Mouse (Mus musculus): ENCODE data around the gene Pold4. TPM values are rescaled to one million over a fixed set of nuclear protein-coding genes. Genes with fewer than 3 reads are reported as not detected.
A peak's percentile ranks its signal among the peaks of the same experiment; 100 is the strongest.

Pold4 gene
- polyA plus RNA-seq, 1 experiment from 2014 or later = 17.1 TPM

DNA sequence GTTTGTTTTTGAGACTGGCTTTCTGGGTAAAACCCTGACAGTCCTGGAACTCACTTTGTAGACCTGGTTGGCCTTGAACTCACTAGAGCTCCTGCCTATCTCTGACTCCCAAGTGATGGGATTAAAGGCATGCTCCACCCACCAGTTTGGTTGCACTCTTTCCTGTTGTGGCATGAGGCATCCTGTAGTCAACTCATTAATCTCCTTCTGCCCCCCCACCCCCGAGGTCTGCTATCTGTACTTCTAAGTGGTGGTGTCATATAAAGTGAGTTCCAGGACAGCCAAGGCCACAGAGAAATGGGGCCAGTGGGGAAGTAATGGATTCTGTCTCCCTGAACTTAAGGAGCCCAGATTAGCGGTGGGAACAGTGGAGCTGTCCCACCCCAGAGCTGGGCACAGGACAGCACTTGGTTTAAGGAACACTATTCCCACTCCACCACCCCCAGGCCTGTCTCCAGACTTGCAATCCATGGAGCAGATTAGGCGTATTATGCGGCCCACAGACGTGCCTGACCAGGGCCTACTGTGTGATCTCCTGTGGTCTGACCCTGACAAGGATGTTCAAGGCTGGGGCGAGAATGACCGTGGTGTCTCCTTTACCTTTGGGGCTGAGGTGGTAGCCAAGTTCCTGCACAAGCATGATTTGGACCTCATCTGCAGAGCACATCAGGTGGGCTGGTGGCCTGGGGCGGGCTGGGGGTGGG is 37.5 kb upstream of the Pold4 start:
- Histone ChIP-seq H3K9me3 (replicated peaks) (no peaks in the 10 kb centered on the region), H3K4me2 (peak overlapping the region; percentile 87), H3K27me3 (no peaks in the 10 kb centered on the region), H3K9ac (no peak overlapping the region), H3K27ac (no peak overlapping the region), H3K4me1 (replicated peaks) (peaks cover 48% of the 10 kb centered on the region), H3K4me3 (peak overlapping the region; percentile 84; the same call in 1 of the 2 replicates), H3K36me3 (peaks cover 46% of the 10 kb centered on the region)
- no peak for ATAC-seq (replicated peaks; ENCODE audit: insufficient number of reproducible peaks, insufficient read depth, low FRiP score, low read depth)
- WGBS = 77% methylated on average over 8 of the region's 8 CpGs

DNA sequence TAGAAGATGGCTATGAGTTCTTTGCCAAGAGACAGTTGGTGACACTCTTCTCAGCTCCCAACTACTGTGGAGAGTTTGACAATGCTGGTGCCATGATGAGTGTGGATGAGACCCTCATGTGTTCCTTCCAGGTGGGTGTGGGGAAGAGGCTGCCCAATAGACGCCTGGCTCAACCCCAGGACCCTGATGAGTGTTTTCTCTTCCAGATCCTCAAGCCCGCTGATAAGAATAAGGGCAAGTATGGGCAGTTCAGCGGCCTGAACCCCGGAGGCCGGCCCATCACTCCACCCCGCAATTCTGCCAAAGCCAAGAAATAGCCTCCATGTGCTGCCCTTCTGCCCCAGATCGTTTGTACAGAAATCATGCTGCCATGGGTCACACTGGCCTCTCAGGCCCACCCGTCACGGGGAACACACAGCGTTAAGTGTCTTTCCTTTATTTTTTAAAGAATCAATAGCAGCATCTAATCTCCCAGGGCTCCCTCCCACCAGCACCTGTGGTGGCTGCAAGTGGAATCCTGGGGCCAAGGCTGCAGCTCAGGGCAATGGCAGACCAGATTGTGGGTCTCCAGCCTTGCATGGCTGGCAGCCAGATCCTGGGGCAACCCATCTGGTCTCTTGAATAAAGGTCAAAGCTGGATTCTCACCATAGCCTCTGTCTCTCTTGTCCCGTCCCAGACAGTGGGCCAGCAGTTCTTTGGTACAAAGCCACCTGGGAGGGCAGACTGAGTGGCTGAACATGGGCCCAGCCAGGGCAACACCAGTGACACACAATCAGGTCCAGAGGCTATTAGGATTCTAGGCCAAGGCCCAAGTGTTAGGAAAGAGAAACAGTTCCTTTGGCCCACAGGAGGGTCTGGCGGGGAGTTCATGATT is 36.7 kb upstream of the Pold4 start:
- H3K27ac ChIP-seq = no peak overlapping the region; the same call in 1 of the 2 replicates
- no peak overlapping the region for H3K4me2 ChIP-seq
- H3K9ac ChIP-seq = no peak overlapping the region
- H3K4me3 ChIP-seq = no peak overlapping the region
- H3K9me3 ChIP-seq (replicated peaks) = no peaks in the 10 kb centered on the region
- H3K4me1 ChIP-seq (replicated peaks) = peaks cover 50% of the 10 kb centered on the region
- ATAC-seq (replicated peaks; ENCODE audit: insufficient number of reproducible peaks, insufficient read depth, low FRiP score, low read depth) = no peak
- 67% methylated on average over 12 of the region's 12 CpGs for WGBS
- H3K27me3 ChIP-seq = no peaks in the 10 kb centered on the region
- peaks cover 48% of the 10 kb centered on the region for H3K36me3 ChIP-seq

DNA sequence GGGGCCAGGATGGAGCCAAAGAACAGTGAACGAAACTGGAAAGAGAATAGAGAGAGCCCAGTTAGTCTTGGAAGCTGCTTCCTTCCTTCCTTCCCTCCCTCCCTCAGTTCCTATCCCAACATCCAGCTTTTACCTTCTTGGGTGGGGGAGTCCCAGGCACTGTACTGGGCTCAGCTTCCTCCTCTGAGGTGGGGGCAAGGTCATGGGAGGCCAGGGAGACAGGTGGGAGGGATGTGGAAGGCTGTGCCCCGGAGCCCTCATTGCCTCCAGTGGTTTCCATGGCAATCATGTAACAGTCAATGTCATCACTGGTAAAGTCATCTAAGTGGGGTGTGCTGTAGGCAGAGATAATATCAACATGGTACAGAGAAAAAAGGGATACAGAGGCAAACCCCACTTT is 35.7 kb upstream of the Pold4 start:
- H3K36me3 ChIP-seq = peaks cover 48% of the 10 kb centered on the region
- peaks cover 55% of the 10 kb centered on the region for H3K4me1 ChIP-seq (replicated peaks)
- no peak overlapping the region for H3K4me2 ChIP-seq
- H3K9ac ChIP-seq = no peak overlapping the region
- H3K4me3 ChIP-seq = no peak overlapping the region
- 56% methylated on average over 2 of the region's 2 CpGs for WGBS
- no peaks in the 10 kb centered on the region for H3K27me3 ChIP-seq
- no peaks in the 10 kb centered on the region for H3K9me3 ChIP-seq (replicated peaks)
- ATAC-seq (replicated peaks; ENCODE audit: insufficient number of reproducible peaks, insufficient read depth, low FRiP score, low read depth) = no peak
- H3K27ac ChIP-seq = peak overlapping the region; percentile 12; the same call in 1 of the 2 replicates

DNA sequence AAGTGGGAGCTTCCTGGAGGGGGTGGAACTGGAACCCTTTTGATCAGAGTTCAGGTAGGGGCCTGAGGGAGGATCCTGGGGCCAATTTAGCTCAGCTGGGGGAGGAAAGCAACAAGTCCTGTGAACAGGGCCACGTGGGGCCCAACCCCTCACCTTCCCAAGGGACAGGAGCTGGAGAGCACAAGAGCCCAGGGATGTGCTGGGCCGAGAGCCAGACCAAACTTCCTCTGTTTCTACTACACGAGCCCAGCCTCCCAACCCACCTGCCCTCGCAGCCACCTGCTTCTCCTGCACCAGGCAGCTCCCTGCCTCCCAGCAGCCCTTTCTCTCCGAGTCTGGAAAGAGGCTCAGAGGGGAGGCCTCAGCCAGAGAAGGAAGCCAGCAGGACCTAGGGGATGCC is 35.2 kb upstream of the Pold4 start:
- 0 out of 2 replicates have a peak overlapping the region, but pooled peaks have one; percentile 12 for H3K27ac ChIP-seq

DNA sequence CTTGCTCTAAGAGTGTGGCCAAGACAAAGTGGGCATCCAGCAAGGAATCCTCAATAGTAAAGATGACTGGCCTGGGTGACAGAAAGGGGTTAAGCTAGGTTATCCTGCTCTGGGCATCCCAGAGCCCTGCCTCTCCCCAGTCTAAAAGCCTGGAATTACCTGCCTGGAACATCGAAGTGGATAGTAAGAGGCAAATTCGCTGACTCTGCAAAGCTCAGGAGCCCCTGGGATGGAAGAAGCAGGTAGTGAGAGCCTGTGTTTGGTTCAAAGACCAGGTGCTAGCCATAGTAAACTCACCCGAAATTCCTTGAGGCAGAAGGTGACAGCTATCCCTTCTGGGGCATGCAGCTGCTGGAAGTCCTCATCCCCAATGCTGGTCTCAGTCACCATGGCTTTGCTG is 34.5 kb upstream of the Pold4 start:
- 60% methylated on average over 3 of the region's 3 CpGs for WGBS
- Histone ChIP-seq H3K4me3 (no peak overlapping the region), H3K36me3 (peaks cover 48% of the 10 kb centered on the region), H3K4me2 (no peak overlapping the region), H3K9ac (no peak overlapping the region), H3K27me3 (no peaks in the 10 kb centered on the region), H3K4me1 (replicated peaks) (peaks cover 54% of the 10 kb centered on the region), H3K9me3 (replicated peaks) (no peaks in the 10 kb centered on the region), H3K27ac (no peak overlapping the region)
- no peak for ATAC-seq (replicated peaks; ENCODE audit: insufficient number of reproducible peaks, insufficient read depth, low FRiP score, low read depth)

More for the DNA sequence above, 35.2 kb upstream of the Pold4 start:
- H3K27me3 ChIP-seq = no peaks in the 10 kb centered on the region
- H3K9me3 ChIP-seq (replicated peaks) = no peaks in the 10 kb centered on the region
- no peak overlapping the region for H3K9ac ChIP-seq
- WGBS = 33% methylated on average over 5 of the region's 5 CpGs
- no peak for ATAC-seq (replicated peaks; ENCODE audit: insufficient number of reproducible peaks, insufficient read depth, low FRiP score, low read depth)
- no peak overlapping the region for H3K4me2 ChIP-seq
- no peak overlapping the region for H3K4me3 ChIP-seq
- H3K4me1 ChIP-seq (replicated peaks) = peaks cover 51% of the 10 kb centered on the region
- peaks cover 48% of the 10 kb centered on the region for H3K36me3 ChIP-seq

DNA sequence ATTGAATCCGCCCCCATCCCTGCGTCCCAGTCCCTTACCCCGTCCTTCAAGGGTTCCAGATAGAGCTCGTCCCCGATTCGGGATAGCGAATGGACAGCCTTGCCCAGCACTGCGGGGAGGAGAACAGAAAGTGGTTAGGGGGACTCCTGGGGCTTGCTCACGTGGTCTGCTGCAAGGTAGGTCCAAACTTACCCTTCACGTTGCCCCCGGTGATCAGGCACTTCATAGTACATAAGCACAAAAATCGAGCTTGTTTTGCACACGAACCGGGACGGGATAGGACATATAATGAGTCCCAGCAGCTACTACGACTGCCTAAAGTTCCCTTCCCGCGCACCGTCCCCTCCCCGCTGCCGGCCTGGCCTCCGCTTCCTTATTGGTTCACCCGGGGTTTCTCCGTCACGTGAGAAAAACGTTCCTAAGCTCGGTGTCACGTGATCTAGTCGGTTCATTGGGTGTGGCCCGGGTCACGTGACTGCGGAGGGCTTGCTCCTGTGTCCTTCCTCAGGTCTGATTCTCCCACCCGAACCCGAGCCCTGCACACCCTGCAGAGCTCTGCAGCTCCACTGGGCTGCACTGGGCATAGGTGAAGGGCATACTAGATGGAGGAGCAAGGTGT is 30.3 kb upstream of the Pold4 start, which contains the start of gene Rad9a:
Gene Rad9a (minus strand): TSS at position 372 of the 619 bp plus-strand sequence.
- ATAC-seq (replicated peaks; ENCODE audit: insufficient number of reproducible peaks, insufficient read depth, low FRiP score, low read depth) = peak; percentile 73
- Histone ChIP-seq H3K27me3 (peaks cover 10% of the 10 kb centered on the region), H3K4me2 (peak within 1 kb of the TSS; percentile 92), H3K27ac (peak within 1 kb of the TSS; percentile 74), H3K4me1 (replicated peaks) (peaks cover 30% of the 10 kb centered on the region), H3K4me3 (peak within 1 kb of the TSS; percentile 66), H3K36me3 (peaks cover 15% of the 10 kb centered on the region), H3K9ac (peak within 1 kb of the TSS; percentile 71), H3K9me3 (replicated peaks) (no peaks in the 10 kb centered on the region)
- WGBS = under 1% methylated on average over 34 of the region's 34 CpGs

DNA sequence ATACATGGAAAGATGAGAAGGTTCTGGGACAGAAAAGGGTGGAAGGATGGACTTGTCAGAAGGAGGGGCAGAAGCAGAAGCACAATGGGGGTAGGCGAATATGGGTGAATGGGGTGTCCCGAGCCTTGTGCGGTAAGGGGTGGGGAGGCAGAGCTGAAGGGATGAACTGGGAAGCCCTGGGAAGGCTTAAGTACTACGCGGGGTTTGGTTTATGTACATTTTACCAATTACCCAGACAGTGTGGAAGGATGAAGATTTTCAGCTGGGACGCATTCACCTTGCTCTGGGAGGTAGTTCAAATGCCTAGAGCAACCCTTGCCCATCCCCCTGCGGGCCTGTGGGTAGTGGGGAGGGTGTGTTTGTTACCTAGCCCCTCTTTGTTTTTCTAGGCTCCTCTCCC is 29.6 kb upstream of the Pold4 start:
- Histone ChIP-seq H3K9me3 (replicated peaks) (no peaks in the 10 kb centered on the region), H3K36me3 (peaks cover 10% of the 10 kb centered on the region; the same call in 1 of the 2 replicates), H3K4me3 (peak overlapping the region; percentile 66), H3K9ac (peak overlapping the region; percentile 71), H3K4me1 (replicated peaks) (peaks cover 22% of the 10 kb centered on the region), H3K4me2 (peak overlapping the region; percentile 92), H3K27ac (peak overlapping the region; percentile 74; the same call in 1 of the 2 replicates), H3K27me3 (peaks cover 15% of the 10 kb centered on the region)
- ATAC-seq (replicated peaks; ENCODE audit: insufficient number of reproducible peaks, insufficient read depth, low FRiP score, low read depth) = no peak
- 32% methylated on average over 7 of the region's 7 CpGs for WGBS

DNA sequence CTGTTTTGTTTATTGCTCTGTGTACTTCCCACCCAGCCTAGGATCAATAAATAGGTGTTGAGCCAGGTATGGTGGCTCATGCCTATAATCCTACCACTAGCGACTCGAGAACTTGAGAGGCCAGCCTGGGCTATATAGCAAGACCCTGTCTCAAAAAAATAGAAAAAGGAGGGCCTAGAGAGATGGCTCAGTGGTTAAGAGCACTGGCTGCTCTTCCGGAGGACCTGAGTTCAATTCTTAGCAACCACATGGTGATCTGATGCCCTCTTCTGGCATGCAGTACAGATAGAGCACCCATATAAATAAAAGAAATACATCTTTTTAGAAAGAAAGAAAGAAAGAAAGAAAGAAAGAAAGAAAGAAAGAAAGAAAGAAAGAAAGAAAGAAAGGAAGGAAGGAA is 28.6 kb upstream of the Pold4 start:
- whole genome bisulfite sequencing = 64% methylated on average over 3 of the region's 3 CpGs
- peaks cover 22% of the 10 kb centered on the region for H3K4me1 ChIP-seq (replicated peaks)
- ATAC-seq (replicated peaks; ENCODE audit: insufficient number of reproducible peaks, insufficient read depth, low FRiP score, low read depth) = no peak
- H3K36me3 ChIP-seq = peaks cover 2% of the 10 kb centered on the region; the same call in 1 of the 2 replicates
- no peaks in the 10 kb centered on the region for H3K9me3 ChIP-seq (replicated peaks)
- H3K4me3 ChIP-seq = no peak overlapping the region
- peaks cover 15% of the 10 kb centered on the region for H3K27me3 ChIP-seq
- no peak overlapping the region for H3K4me2 ChIP-seq
- 0 out of 2 replicates have a peak overlapping the region, but pooled peaks have one; percentile 62 for H3K27ac ChIP-seq
- H3K9ac ChIP-seq = no peak overlapping the region

DNA sequence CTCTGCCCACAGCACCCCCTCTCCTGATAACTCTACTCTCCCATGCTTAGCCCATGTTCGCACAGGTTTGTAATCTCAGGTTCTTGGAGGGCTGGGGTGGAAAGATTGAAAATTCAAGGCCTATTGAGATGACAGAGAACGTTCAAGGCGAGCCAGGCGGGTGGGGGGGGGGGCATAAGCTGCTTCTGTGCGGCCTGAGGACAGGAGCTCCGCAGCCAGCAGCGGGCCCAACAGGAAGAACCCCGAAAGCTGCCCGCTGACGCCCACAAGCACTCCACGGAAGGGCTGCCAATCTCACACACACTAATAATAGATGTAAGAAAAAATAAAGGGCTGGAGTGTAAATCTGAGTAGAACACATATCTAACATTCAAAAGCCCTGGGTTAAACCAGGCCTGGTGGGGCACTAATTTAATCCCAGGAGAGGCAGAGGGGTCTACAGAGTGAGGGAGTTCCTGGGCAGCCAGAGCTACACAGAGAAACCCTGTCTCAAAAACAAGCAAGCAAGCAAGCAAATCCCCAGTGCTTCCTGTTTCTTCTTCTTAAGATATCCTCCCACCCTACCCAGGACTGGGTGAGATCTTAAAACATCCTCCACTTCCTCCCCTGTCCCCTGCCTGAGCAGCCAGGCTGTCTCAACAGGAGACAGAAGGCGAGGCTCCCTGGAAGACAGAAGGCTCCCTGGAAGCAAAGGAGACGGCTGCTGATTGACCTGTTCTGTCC is 27.9 kb upstream of the Pold4 start:
- Histone ChIP-seq H3K4me1 (replicated peaks) (peaks cover 22% of the 10 kb centered on the region), H3K9ac (no peak overlapping the region), H3K4me3 (no peak overlapping the region), H3K27me3 (peaks cover 19% of the 10 kb centered on the region), H3K4me2 (no peak overlapping the region), H3K36me3 (peaks cover 2% of the 10 kb centered on the region; the same call in 1 of the 2 replicates), H3K27ac (peak overlapping the region; percentile 62), H3K9me3 (replicated peaks) (no peaks in the 10 kb centered on the region)
- no peak for ATAC-seq (replicated peaks; ENCODE audit: insufficient number of reproducible peaks, insufficient read depth, low FRiP score, low read depth)
- 59% methylated on average over 13 of the region's 13 CpGs for WGBS

DNA sequence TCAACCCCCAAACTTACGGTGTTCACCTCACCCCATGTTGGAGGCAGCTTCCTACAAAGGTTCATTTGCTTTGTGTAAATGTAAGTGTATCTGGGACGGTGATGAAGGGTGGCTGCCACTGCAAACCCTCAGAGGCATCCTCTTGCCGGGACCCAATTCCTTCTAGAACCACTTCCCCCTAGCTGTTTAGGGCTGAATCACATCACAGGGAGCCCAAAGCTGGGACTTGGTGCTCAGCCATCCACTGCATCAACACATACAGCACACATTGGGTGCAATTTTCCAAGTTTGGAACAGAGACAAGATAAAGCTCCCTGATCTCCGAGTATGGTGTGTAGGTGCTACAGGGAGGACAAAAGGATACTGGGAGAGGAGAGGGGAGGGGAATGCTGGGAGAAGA is 26.8 kb upstream of the Pold4 start:
- Histone ChIP-seq H3K4me3 (no peak overlapping the region), H3K4me2 (no peak overlapping the region), H3K9me3 (replicated peaks) (no peaks in the 10 kb centered on the region), H3K27me3 (peaks cover 23% of the 10 kb centered on the region), H3K9ac (no peak overlapping the region), H3K36me3 (no peaks in the 10 kb centered on the region), H3K4me1 (replicated peaks) (peaks cover 22% of the 10 kb centered on the region), H3K27ac (no peak overlapping the region)
- 55% methylated on average over 4 of the region's 4 CpGs for WGBS
- ATAC-seq (replicated peaks; ENCODE audit: insufficient number of reproducible peaks, insufficient read depth, low FRiP score, low read depth) = no peak

Measured in heart, embryonic 15.5 days (tissue).